Mouse (Mus musculus) lung, embryonic 15.5 days (tissue): ENCODE measurements around the gene Rnf38. TPM values are rescaled to one million over a fixed set of nuclear protein-coding genes. Genes with fewer than 3 reads are reported as not detected.

ENCODE experiments used
- ATAC-seq: fragments of 200-750 bp; cut with Nextera tagmentation; 2 replicates; pipeline ENCODE4 v1.8.0; 2017; ENCODE audit warnings: moderate number of reproducible peaks, borderline replicate concordance; ENCODE audit not compliant: low FRiP score, low TSS enrichment; ENCODE audit errors: extremely low read depth
- H3K27ac ChIP-seq: fragments of 300-500 bp; sonication (generic); 2 replicates; pipeline ENCODE4 v1.5.1; 2015; ENCODE audit warnings: moderate library complexity, mild to moderate bottlenecking, inconsistent platforms
- H3K27me3 ChIP-seq: fragments of 300-500 bp; sonication (generic); 2 replicates; pipeline ENCODE4 v1.6.1; 2015; ENCODE audit warnings: inconsistent platforms
- H3K36me3 ChIP-seq: fragments of 300-500 bp; sonication (generic); 2 replicates; pipeline ENCODE4 v1.6.1; 2015; ENCODE audit warnings: inconsistent platforms
- H3K4me1 ChIP-seq: fragments of 300-500 bp; sonication (generic); 2 replicates; pipeline ENCODE4 v1.6.1; 2015; ENCODE audit warnings: inconsistent platforms
- H3K4me2 ChIP-seq: fragments of 300-500 bp; sonication (generic); 2 replicates; pipeline ENCODE4 v1.6.1; 2015; ENCODE audit warnings: inconsistent platforms, mild to moderate bottlenecking, moderate library complexity
- H3K4me3 ChIP-seq: fragments of 300-500 bp; sonication (generic); 2 replicates; pipeline ENCODE4 v1.5.1; 2015; ENCODE audit warnings: mild to moderate bottlenecking, inconsistent platforms
- H3K9ac ChIP-seq: fragments of 300-500 bp; sonication (generic); 2 replicates; pipeline ENCODE4 v1.6.1; 2015; ENCODE audit warnings: inconsistent platforms
- H3K9me3 ChIP-seq: fragments of 300-500 bp; sonication (generic); 2 replicates; pipeline ENCODE4 v1.6.1; 2016; ENCODE audit warnings: inconsistent platforms
- WGBS: fragments of 180-500 bp; shearing (Covaris S2); methylation state at CpG from one replicate; pipeline ENCODE4 v1.1.7; 2015; 5-methylcytosine and 5-hydroxymethylcytosine counted together
- polyA plus RNA-seq: library from polyadenylated mRNA; unstranded; fragments of >200 nt; fragmentation: Nextera tagmentation; extraction: Ambion mirVana; gene quantifications from 2 replicates; pipeline ENCODE4 v1.2.1, GENCODE M21; 2015

Gene Rnf38
- polyA plus RNA-seq: 17.4 and 19.4 TPM in 2 replicates

DNA sequence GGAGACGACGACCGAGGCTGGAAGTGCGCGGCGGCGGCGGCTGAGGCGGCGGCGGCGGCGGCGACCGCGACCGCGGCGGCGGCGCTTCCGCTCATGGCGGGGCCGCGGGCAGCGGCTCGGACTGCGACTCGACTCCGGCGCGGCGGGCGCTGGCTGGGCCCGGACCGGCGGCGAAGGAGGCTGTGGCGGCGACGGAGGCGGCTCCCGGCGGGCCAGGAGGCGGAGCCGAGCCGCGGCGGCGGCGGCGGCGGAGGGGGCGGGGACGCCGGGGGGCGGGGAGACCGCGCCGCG lies at the start of gene Rnf38:
Rnf38 (minus strand) TSS at position 77 of the 291 bp plus-strand sequence.
- peak within 1 kb of the TSS; percentile 86 for H3K4me2 ChIP-seq
- peak within 1 kb of the TSS; percentile 75 for H3K4me3 ChIP-seq
- no peaks in the 10 kb centered on the region for H3K27me3 ChIP-seq
- H3K4me1 ChIP-seq: peaks cover 20% of the 10 kb centered on the region
- WGBS: 3% methylated on average over 20 of the region's 61 CpGs
- H3K27ac ChIP-seq: peak within 1 kb of the TSS; percentile 96
- ATAC-seq: no peak
- no peaks in the 10 kb centered on the region for H3K9me3 ChIP-seq
- no peaks in the 10 kb centered on the region for H3K36me3 ChIP-seq
- H3K9ac ChIP-seq: peak within 1 kb of the TSS; percentile 77

DNA sequence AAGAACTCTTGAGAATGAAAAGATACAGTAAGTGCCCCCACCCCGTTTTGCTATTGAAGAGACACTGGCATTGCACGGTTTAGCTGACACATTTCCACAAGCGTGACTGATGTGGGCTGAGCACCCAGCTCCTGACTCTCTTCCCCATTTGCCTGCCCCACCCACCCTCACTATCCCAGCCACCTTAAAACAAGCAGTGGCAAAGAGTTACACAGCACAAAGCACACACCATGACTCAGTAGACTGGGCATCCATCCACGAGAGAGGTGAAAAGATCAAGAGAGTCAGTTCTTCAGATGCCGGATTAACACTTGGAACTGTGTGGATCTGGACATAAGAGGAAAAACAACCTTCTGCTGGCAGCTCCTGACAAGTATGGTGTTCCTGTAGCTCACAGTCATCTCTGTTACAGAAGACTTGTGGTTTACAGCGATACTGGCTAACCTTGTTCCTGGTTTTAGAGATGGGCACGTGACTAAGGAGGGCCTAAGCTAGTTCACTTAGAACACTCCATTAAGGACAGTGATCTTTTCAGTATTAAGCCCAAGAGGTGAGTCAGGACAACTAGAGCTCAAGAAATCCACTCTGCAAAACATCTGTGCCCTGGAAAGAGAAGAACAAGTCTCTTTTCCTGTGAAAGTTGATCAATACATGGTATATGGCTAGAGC lies 48.1 kb upstream of the Rnf38 start:
- H3K27ac ChIP-seq: no peak overlapping the region
- no peak overlapping the region for H3K9ac ChIP-seq
- no peaks in the 10 kb centered on the region for H3K4me1 ChIP-seq
- 65% methylated on average over 7 of the region's 7 CpGs for WGBS
- ATAC-seq: no peak
- no peaks in the 10 kb centered on the region for H3K36me3 ChIP-seq
- no peak overlapping the region for H3K4me2 ChIP-seq
- no peaks in the 10 kb centered on the region for H3K27me3 ChIP-seq
- no peak overlapping the region for H3K4me3 ChIP-seq
- no peaks in the 10 kb centered on the region for H3K9me3 ChIP-seq

DNA sequence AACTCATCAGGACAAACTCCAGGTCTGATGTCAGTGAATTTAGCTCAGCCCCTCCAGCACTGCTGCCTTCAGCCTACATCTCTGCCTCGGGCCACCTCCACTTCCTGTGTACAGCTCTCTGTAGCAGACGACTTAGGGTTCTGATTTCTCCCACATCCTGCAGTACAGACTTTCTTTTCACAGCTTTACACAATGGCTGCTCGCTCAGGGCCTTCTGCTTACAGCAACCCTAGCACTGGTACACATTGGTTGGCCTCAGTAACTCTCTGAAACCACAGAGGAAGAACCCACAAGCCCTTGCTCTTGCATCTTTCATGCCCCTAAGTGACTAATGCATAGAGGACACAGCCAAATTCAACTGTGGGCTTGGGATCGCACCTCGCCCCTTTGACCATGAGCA lies 37.5 kb upstream of the Rnf38 start:
- Histone ChIP-seq H3K4me1 (no peaks in the 10 kb centered on the region), H3K36me3 (no peaks in the 10 kb centered on the region), H3K9ac (no peak overlapping the region), H3K9me3 (no peaks in the 10 kb centered on the region), H3K27ac (no peak overlapping the region), H3K4me3 (no peak overlapping the region), H3K4me2 (no peak overlapping the region), H3K27me3 (no peaks in the 10 kb centered on the region)
- 57% methylated on average over 5 of the region's 5 CpGs for WGBS
- no peak for ATAC-seq

DNA sequence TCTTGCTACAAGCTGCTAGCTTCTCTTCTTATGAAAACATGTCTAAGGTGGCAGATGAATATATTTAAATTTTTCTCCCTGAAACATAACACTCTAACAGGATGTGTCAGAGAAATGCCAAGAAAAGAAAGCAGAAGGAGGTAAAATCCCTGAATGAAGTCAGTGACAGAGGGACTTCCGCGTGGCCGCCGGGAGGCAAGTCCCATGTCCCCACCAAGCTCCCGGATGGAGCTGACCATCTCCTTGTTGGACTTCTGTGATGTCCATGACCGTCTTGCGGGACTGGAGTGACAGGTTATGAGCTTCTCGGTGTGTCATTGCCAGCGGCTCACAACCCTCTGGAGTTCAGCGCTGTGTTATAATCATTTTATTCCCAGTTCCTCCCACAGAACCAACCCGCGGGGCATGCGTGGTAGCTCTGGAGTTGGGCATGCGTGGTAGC lies 35.8 kb upstream of the Rnf38 start:
- H3K9ac ChIP-seq: no peak overlapping the region
- H3K27me3 ChIP-seq: no peaks in the 10 kb centered on the region
- WGBS: 88% methylated on average over 14 of the region's 14 CpGs
- H3K4me2 ChIP-seq: no peak overlapping the region
- H3K27ac ChIP-seq: no peak overlapping the region
- no peaks in the 10 kb centered on the region for H3K4me1 ChIP-seq
- no peak overlapping the region for H3K4me3 ChIP-seq
- H3K9me3 ChIP-seq: no peaks in the 10 kb centered on the region
- no peaks in the 10 kb centered on the region for H3K36me3 ChIP-seq
- ATAC-seq: no peak

- H3K4me3 ChIP-seq: no peak overlapping the region
- no peak overlapping the region for H3K27ac ChIP-seq
- H3K4me2 ChIP-seq: no peak overlapping the region
- no peak for ATAC-seq
- no peaks in the 10 kb centered on the region for H3K27me3 ChIP-seq
- H3K4me1 ChIP-seq: no peaks in the 10 kb centered on the region
- WGBS: 79% methylated on average over 6 of the region's 6 CpGs
- H3K9me3 ChIP-seq: no peaks in the 10 kb centered on the region
- no peaks in the 10 kb centered on the region for H3K36me3 ChIP-seq
- H3K9ac ChIP-seq: no peak overlapping the region
Measured at GRCm38 (mm10) chr4:44267437-44267836, 33.8 kb upstream of the Rnf38 start.

DNA sequence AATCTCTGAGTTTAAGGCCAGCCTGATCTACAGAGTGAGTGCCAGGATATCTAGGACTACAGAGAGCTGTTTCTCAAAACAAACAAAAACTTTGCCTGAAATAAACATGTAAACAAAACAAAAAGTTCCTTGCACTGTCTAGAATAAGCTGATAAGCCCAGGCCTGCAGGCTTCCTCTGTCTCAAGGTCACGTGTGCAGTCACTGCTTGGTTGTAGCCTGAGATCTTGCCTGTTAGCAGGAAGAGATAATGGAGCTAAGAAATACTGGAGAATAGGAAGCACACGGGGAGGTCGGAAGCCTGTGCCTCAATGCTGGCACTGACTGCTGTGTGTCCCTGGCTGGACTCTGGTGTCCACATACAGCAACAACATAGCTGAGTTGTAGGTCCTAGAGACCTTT lies 31.9 kb upstream of the Rnf38 start:
- no peak overlapping the region for H3K9ac ChIP-seq
- no peaks in the 10 kb centered on the region for H3K4me1 ChIP-seq
- no peak for ATAC-seq
- H3K27ac ChIP-seq: no peak overlapping the region
- H3K4me2 ChIP-seq: no peak overlapping the region
- H3K9me3 ChIP-seq: no peaks in the 10 kb centered on the region
- H3K4me3 ChIP-seq: no peak overlapping the region
- H3K27me3 ChIP-seq: no peaks in the 10 kb centered on the region
- H3K36me3 ChIP-seq: no peaks in the 10 kb centered on the region
- 80% methylated on average over 3 of the region's 3 CpGs for WGBS

GRCm38 (mm10) chr4:44260244-44260643 lies 26.7 kb upstream of the Rnf38 start:
- ATAC-seq: no peak
- Histone ChIP-seq H3K9me3 (no peaks in the 10 kb centered on the region), H3K4me1 (no peaks in the 10 kb centered on the region), H3K4me3 (no peak overlapping the region), H3K27me3 (no peaks in the 10 kb centered on the region), H3K36me3 (no peaks in the 10 kb centered on the region), H3K9ac (no peak overlapping the region), H3K27ac (no peak overlapping the region), H3K4me2 (no peak overlapping the region)
- 3% methylated on average over 10 of the region's 10 CpGs for WGBS

DNA sequence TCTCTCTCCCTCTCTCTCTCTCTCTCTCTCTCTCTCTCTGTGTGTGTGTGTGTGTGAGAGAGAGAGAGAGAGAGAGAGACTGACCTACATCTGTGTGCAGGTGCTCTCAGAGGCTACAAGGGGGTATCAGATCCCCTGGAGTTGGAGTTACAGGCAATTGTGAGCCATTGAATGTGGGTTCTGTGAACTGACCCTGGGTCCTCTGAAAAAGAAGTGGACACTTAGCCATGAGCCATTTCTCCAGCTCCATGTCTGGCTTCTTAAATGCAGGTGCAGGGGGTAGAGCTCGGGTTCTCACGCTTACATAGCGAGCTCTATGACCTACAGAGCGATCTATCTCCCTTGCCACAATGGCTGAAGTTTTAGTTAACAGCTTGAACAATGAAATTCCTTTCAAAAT lies 25.5 kb upstream of the Rnf38 start:
- no peak overlapping the region for H3K4me2 ChIP-seq
- no peaks in the 10 kb centered on the region for H3K9me3 ChIP-seq
- H3K4me3 ChIP-seq: no peak overlapping the region
- H3K27me3 ChIP-seq: no peaks in the 10 kb centered on the region
- no peak for ATAC-seq
- 77% methylated on average over 4 of the region's 4 CpGs for WGBS
- H3K9ac ChIP-seq: no peak overlapping the region
- no peak overlapping the region for H3K27ac ChIP-seq
- H3K36me3 ChIP-seq: no peaks in the 10 kb centered on the region
- no peaks in the 10 kb centered on the region for H3K4me1 ChIP-seq

- H3K27me3 ChIP-seq: no peaks in the 10 kb centered on the region
- WGBS: 72% methylated on average over 5 of the region's 5 CpGs
- H3K27ac ChIP-seq: no peak overlapping the region
- H3K36me3 ChIP-seq: no peaks in the 10 kb centered on the region
- H3K4me1 ChIP-seq: peaks cover 20% of the 10 kb centered on the region; the same call in 1 of the 2 replicates
- ATAC-seq: no peak
- no peaks in the 10 kb centered on the region for H3K9me3 ChIP-seq
- no peak overlapping the region for H3K4me3 ChIP-seq
- H3K9ac ChIP-seq: no peak overlapping the region
- no peak overlapping the region for H3K4me2 ChIP-seq
Measured at GRCm38 (mm10) chr4:44254579-44254978, 21.0 kb upstream of the Rnf38 start.

DNA sequence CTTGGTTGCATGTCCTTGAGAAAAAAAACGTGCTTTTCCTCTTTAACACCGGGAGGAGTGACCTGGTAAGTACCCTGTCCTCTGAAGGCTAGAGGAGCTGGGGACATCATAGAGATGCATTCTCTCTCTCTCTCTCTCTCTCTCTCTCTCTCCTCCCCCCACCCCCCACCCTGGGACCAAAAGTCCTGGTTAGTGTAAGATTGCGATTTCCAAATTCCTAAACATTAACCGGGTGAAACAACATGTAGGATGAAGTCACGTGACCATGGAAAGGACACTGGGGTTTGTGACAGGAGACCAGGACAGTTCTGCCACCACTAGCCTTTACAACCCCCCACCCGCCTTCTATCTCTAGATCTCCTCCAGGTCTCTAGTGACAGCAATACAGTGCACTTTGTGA lies 19.6 kb upstream of the Rnf38 start:
- H3K27ac ChIP-seq: no peak overlapping the region
- no peak overlapping the region for H3K4me3 ChIP-seq
- H3K9ac ChIP-seq: no peak overlapping the region
- H3K9me3 ChIP-seq: no peaks in the 10 kb centered on the region
- peaks cover 20% of the 10 kb centered on the region; the same call in 1 of the 2 replicates for H3K4me1 ChIP-seq
- no peaks in the 10 kb centered on the region for H3K27me3 ChIP-seq
- peak overlapping the region; percentile 38 for H3K4me2 ChIP-seq
- WGBS: 7% methylated on average over 6 of the region's 6 CpGs
- no peaks in the 10 kb centered on the region for H3K36me3 ChIP-seq
- ATAC-seq: no peak

DNA sequence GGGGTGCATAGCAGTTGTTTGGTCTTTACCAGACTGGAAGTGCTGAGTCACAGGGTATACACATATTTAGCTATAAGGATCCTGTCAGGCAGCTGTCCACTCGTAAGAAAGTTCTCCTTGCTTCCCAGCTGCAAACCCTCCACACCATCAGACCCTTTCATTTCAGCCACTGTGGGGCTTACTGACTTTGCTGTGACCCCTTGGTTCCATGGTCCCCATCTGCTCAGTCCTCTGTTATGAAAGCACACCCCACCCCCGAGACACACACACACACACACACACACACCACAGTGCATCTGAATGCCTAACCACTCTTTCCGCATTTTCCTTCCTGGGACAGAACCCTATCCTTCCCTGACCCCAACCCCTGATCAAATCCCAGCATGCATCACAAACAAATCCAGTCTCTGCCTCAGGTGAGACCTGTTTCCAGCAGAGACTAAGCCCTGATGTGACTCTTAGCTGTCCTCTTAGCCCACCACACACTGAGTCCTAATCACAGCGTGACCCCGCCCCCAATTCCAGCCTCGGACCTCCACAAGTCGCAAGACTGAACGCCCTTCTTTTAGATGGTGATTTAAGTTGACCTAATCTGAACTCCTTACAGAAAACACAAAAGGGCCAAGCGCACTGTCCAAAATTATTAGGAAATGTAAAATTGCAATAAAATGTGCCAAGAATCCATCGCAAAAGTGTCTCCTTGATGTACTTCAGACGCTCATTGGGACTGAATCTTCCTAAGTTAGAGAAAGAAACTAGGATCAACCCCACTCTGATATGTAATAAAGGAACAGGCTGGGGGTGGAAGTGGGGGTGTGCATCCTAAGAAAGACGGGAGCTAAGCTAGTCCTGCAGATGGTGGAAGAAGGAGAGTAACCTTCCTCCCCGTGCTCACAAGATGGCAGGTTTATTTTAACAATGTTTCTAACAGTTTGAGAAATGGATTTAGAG lies 18.7 kb upstream of the Rnf38 start:
- Histone ChIP-seq H3K4me1 (peaks cover 27% of the 10 kb centered on the region), H3K4me2 (peak overlapping the region; percentile 38), H3K4me3 (no peak overlapping the region), H3K9me3 (no peaks in the 10 kb centered on the region), H3K27ac (no peak overlapping the region), H3K9ac (no peak overlapping the region), H3K36me3 (no peaks in the 10 kb centered on the region), H3K27me3 (no peaks in the 10 kb centered on the region)
- 8% methylated on average over 13 of the region's 13 CpGs for WGBS
- peak; percentile 59; the same call in 1 of the 2 replicates for ATAC-seq

- Histone ChIP-seq H3K27me3 (no peaks in the 10 kb centered on the region), H3K36me3 (no peaks in the 10 kb centered on the region), H3K4me1 (peaks cover 29% of the 10 kb centered on the region), H3K4me3 (no peak overlapping the region), H3K9me3 (no peaks in the 10 kb centered on the region), H3K9ac (no peak overlapping the region), H3K4me2 (no peak overlapping the region), H3K27ac (no peak overlapping the region)
- WGBS: 66% methylated on average over 5 of the region's 5 CpGs
- ATAC-seq: no peak
Measured at GRCm38 (mm10) chr4:44251521-44251920, 17.9 kb upstream of the Rnf38 start.
